Comparison of ENCODE assay signal across 21 mouse cellular contexts in genomic region chr10:115462646-115463045, GRCm38 (mm10).
DNase-seq lines count a peak whose midpoint lies in the region; ATAC-seq and TF ChIP-seq lines count a peak whose summit lies in the region.
"Had no signal": no experiment of that assay in that cellular context is flagged by ENCODE, and none has a peak within 500 bp of the region (broad histone marks: within the 10 kb centered on the region; RNA-seq: fewer than 3 reads in every experiment).

No protein-coding gene starts in this region.

- no peak overlapping the region for H3K9ac ChIP-seq in lung, embryonic 14.5 days
- H3K9ac ChIP-seq in midbrain, embryonic 14.5 days (replicated peaks; ENCODE audit: low read length) = no peak overlapping the region
- H3K9ac ChIP-seq: embryonic facial prominence, embryonic 12.5 days; forebrain, embryonic 13.5 days; forebrain, embryonic 15.5 days; forebrain, postnatal 0 days had no signal

- H3K4me3 ChIP-seq in lung, embryonic 14.5 days (ENCODE audit: low read depth, low read length) = no peak overlapping the region
- no peak overlapping the region for H3K4me3 ChIP-seq in embryonic facial prominence, embryonic 10.5 days
- H3K4me3 ChIP-seq in midbrain, embryonic 14.5 days (replicated peaks; ENCODE audit: low read depth, low read length) = no peak overlapping the region
- H3K4me3 ChIP-seq: embryonic facial prominence, embryonic 12.5 days; forebrain, embryonic 13.5 days; forebrain, embryonic 15.5 days had no signal

- no peak for TF ChIP-seq CTCF in lung, embryonic 14.5 days (IDR thresholded peaks at IDR 0.05; ENCODE audit: low read depth)

- no peak overlapping the region for H3K4me2 ChIP-seq in lung, embryonic 14.5 days
- H3K4me2 ChIP-seq in midbrain, embryonic 14.5 days (ENCODE audit: low read length) = no peak overlapping the region
- H3K4me2 ChIP-seq: embryonic facial prominence, embryonic 12.5 days; forebrain, embryonic 13.5 days; forebrain, embryonic 15.5 days had no signal

- ATAC-seq in lung, embryonic 14.5 days (ENCODE audit: insufficient read depth) = no peak
- no peak for ATAC-seq in midbrain, embryonic 14.5 days (ENCODE audit: low FRiP score, low TSS enrichment)
- ATAC-seq: activated CD4-positive, CD25-positive, alpha-beta regulatory T cell, adult 4 months; forebrain, embryonic 13.5 days; forebrain, embryonic 15.5 days; forebrain, postnatal 0 days; Patski had no signal

- 25% methylated on average over 5 of the region's 5 CpGs for WGBS in lung, embryonic 14.5 days
- 53% methylated on average over 5 of the region's 5 CpGs for WGBS in embryonic facial prominence, embryonic 10.5 days
- 75% methylated on average over 5 of the region's 5 CpGs for WGBS in midbrain, embryonic 14.5 days

- H3K4me1 ChIP-seq in lung, embryonic 14.5 days (ENCODE audit: insufficient read depth) = no peaks in the 10 kb centered on the region
- H3K4me1 ChIP-seq in embryonic facial prominence, embryonic 10.5 days = peaks cover 4% of the 10 kb centered on the region; the same call in 1 of the 2 replicates
- H3K4me1 ChIP-seq in midbrain, embryonic 14.5 days (ENCODE audit: control insufficient read depth, insufficient read depth, low read length) = no peaks in the 10 kb centered on the region
- H3K4me1 ChIP-seq: embryonic facial prominence, embryonic 12.5 days; forebrain, embryonic 13.5 days; forebrain, embryonic 15.5 days had no signal

- H3K9me3 ChIP-seq in lung, embryonic 14.5 days (ENCODE audit: low read depth, low read length) = no peaks in the 10 kb centered on the region
- H3K9me3 ChIP-seq in embryonic facial prominence, embryonic 10.5 days = no peaks in the 10 kb centered on the region
- H3K9me3 ChIP-seq in midbrain, embryonic 14.5 days (ENCODE audit: control insufficient read depth, low read length) = no peaks in the 10 kb centered on the region
- H3K9me3 ChIP-seq: embryonic facial prominence, embryonic 12.5 days; forebrain, embryonic 13.5 days; forebrain, embryonic 15.5 days had no signal

- H3K36me3 ChIP-seq in lung, embryonic 14.5 days (ENCODE audit: insufficient read depth) = no peaks in the 10 kb centered on the region
- no peaks in the 10 kb centered on the region for H3K36me3 ChIP-seq in embryonic facial prominence, embryonic 10.5 days (replicated peaks)
- H3K36me3 ChIP-seq in midbrain, embryonic 14.5 days (ENCODE audit: control insufficient read depth, insufficient read depth, low read length) = no peaks in the 10 kb centered on the region
- H3K36me3 ChIP-seq: forebrain, embryonic 15.5 days had no signal

- no peak overlapping the region for H3K27ac ChIP-seq in lung, embryonic 14.5 days (ENCODE audit: low read depth)
- H3K27ac ChIP-seq in embryonic facial prominence, embryonic 10.5 days (replicated peaks) = no peak overlapping the region
- no peak overlapping the region for H3K27ac ChIP-seq in midbrain, embryonic 14.5 days (replicated peaks; ENCODE audit: low read depth, low read length)
- H3K27ac ChIP-seq: embryonic facial prominence, embryonic 12.5 days; forebrain, embryonic 13.5 days; forebrain, embryonic 15.5 days had no signal

- H3K27me3 ChIP-seq in lung, embryonic 14.5 days (ENCODE audit: insufficient read depth, low read length) = no peaks in the 10 kb centered on the region
- H3K27me3 ChIP-seq in embryonic facial prominence, embryonic 10.5 days (replicated peaks; ENCODE audit: low read depth, poor library complexity, severe bottlenecking) = peaks cover 12% of the 10 kb centered on the region
- no peaks in the 10 kb centered on the region for H3K27me3 ChIP-seq in midbrain, embryonic 14.5 days (ENCODE audit: control insufficient read depth, insufficient read depth, low read length)
- H3K27me3 ChIP-seq: embryonic facial prominence, embryonic 12.5 days had no signal

- peak; percentile 61 for DNase-seq in lung, embryonic 14.5 days
- DNase-seq in lung, postnatal 4 days = no peak
- DNase-seq in MN1 (ENCODE audit: low spot score) = peak; percentile 30
- peak; percentile 10 for DNase-seq in embryonic facial prominence, embryonic 10.5 days (ENCODE audit: low spot score)
- DNase-seq in cerebellum, adult 8-10 months = no peak
- DNase-seq in midbrain, embryonic 14.5 days = no peak
- DNase-seq: adrenal gland, adult 8-10 months; adrenal gland, postnatal 14 days; adrenal gland, postnatal 36 days; B cell, adult 2 months; cerebellum, adult 11 months; cerebellum, adult 18-20 months; cerebellum, adult 9-10 months; cerebellum, postnatal 10 days; cerebellum, postnatal 25 days; forebrain, postnatal 0 days had no signal

Comparison
In these comparisons a context has a peak if more than half of its experiments do, and no peak if none do; other contexts are left out.
1. DNase-seq: peak in lung, embryonic 14.5 days (single experiment), MN1 (single experiment) and embryonic facial prominence, embryonic 10.5 days (single experiment); none in lung, postnatal 4 days (0 of 2), cerebellum, adult 8-10 months (single experiment) and midbrain, embryonic 14.5 days (single experiment).